Mouse (Mus musculus) heart, embryonic 16.5 days (tissue): Measurements from ENCODE around the gene Atp5g1. TPM values are rescaled to one million over a fixed set of nuclear protein-coding genes. Genes with fewer than 3 reads are reported as not detected.

Experiments used
- polyA plus RNA-seq: library from polyadenylated mRNA; unstranded; fragments of >200 nt; fragmentation: Nextera tagmentation; extraction: Ambion mirVana; gene quantifications from 2 replicates; pipeline ENCODE4 v1.2.1, GENCODE M21; 2015

Atp5g1 gene
- polyA plus RNA-seq, 1 experiment from 2014 or later = 2,218 TPM

Other genes starting within 250 kb of the Atp5g1 start
- gene Gngt2, start 238.5 kb downstream of the Atp5g1 start, polyA plus RNA-seq = 30.3 and 34.7 TPM in 2 replicates
- 19.6 and 28.0 TPM in 2 replicates for gene Abi3, start 233.2 kb downstream of the Atp5g1 start, polyA plus RNA-seq
- 0.61 and 1.1 TPM in 2 replicates for gene B4galnt2, start 160.8 kb downstream of the Atp5g1 start, polyA plus RNA-seq
- gene Igf2bp1, start 69.7 kb downstream of the Atp5g1 start, polyA plus RNA-seq = 21.1 and 24.6 TPM in 2 replicates
- not detected in 2 replicates for gene Gip, start 51.1 kb downstream of the Atp5g1 start, polyA plus RNA-seq
- 69.3 and 72.0 TPM in 2 replicates for gene Snf8, start 40.8 kb downstream of the Atp5g1 start, polyA plus RNA-seq
- gene Ube2z, start 10.3 kb downstream of the Atp5g1 start, polyA plus RNA-seq = 29.1 and 31.4 TPM in 2 replicates
- 0.11 TPM in 1 of 2 replicates, not detected in the other for gene Calcoco2, start 36.3 kb upstream of the Atp5g1 start, polyA plus RNA-seq
- 0.13 and 0.24 TPM in 2 replicates for gene Ttll6, start 58.1 kb upstream of the Atp5g1 start, polyA plus RNA-seq
- gene Hoxb13, start 118.6 kb upstream of the Atp5g1 start, polyA plus RNA-seq = 0.08 TPM in 1 of 2 replicates, not detected in the other
- gene Hoxb9, start 195.8 kb upstream of the Atp5g1 start, polyA plus RNA-seq = 0.10 TPM in 1 of 2 replicates, not detected in the other
- gene Hoxb8, start 206.2 kb upstream of the Atp5g1 start, polyA plus RNA-seq = not detected in 2 replicates
- gene Hoxb7, start 211.0 kb upstream of the Atp5g1 start, polyA plus RNA-seq = 0.31 and 0.43 TPM in 2 replicates
- 0.51 TPM in 1 of 2 replicates, not detected in the other for gene Hoxb6, start 216.8 kb upstream of the Atp5g1 start, polyA plus RNA-seq
- 0.76 and 2.8 TPM in 2 replicates for gene Hoxb5, start 227.7 kb upstream of the Atp5g1 start, polyA plus RNA-seq
- gene Hoxb4, start 242.6 kb upstream of the Atp5g1 start, polyA plus RNA-seq = 0.28 and 0.32 TPM in 2 replicates
- 0.24 and 0.79 TPM in 2 replicates for gene Hoxb3, start 247.7 kb upstream of the Atp5g1 start, polyA plus RNA-seq